9 mouse cellular contexts compared by ENCODE assay signal in the genomic region with DNA sequence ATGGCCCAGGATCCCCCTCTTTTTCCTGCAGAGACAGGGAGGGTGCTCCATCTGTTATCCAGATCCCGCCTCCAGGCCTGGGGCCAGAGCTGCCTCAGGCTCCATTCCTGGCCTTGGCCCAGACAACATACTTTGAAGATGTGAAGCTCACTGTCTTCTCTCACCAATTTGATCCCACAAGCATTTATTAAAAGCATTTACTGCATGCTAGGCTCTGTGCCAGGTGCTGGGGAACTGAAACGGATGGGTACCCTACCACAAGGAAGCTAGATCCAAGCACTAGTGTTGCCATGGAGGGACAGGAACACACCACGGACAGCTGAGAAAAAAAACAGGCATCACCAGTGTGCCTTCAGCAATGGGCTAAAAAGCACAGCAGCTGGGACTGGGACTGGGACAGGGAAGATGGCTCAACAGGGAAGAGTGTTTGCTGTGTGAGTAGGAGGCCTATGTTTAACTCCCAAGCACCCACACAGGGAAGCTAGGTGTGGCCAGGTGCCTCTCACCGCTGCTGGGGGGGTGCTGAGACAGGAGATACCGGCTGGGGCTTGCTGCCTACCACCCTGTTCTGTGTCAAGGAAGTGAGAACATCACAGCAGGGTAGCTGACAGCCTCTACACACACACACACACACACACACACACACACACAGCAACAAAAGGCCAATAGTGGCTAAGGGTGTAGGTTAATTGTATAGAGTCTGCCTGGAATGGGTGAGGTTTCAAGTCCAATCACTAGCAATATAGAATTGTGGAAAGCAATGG. TPM values are rescaled to one million over a fixed set of nuclear protein-coding genes. Genes with fewer than 3 reads are reported as not detected.
DNase-seq lines count a peak whose midpoint lies in the region; ATAC-seq and TF ChIP-seq lines count a peak whose summit lies in the region.
"Had no signal": no experiment of that assay in that cellular context is flagged by ENCODE, and none has a peak within 500 bp of the region (broad histone marks: within the 10 kb centered on the region; RNA-seq: fewer than 3 reads in every experiment).

No protein-coding gene starts in this region.

- H3K4me2 ChIP-seq in lung, embryonic 14.5 days = no peak overlapping the region
- H3K4me2 ChIP-seq in forebrain, embryonic 16.5 days (ENCODE audit: low read length) = no peak overlapping the region
- H3K4me2 ChIP-seq in hindbrain, embryonic 15.5 days = no peak overlapping the region; the same call in 1 of the 2 replicates

- no peak for TF ChIP-seq POLR2A in lung, adult 2 months (IDR thresholded peaks at IDR 0.05; ENCODE audit: borderline replicate concordance, extremely low read depth, low read depth, low read length)

- peak overlapping the region; percentile 69; the same call in 1 of the 2 replicates for H3K27ac ChIP-seq in lung, embryonic 14.5 days (ENCODE audit: low read depth)
- H3K27ac ChIP-seq in forebrain, embryonic 16.5 days (ENCODE audit: low read length) = peak overlapping the region; percentile 75
- peak overlapping the region; percentile 63 for H3K27ac ChIP-seq in hindbrain, embryonic 15.5 days (replicated peaks)

- ATAC-seq in lung, embryonic 14.5 days (ENCODE audit: insufficient read depth) = peak; percentile 45
- ATAC-seq in cerebellum, adult (ENCODE audit: insufficient number of reproducible peaks, low FRiP score, low TSS enrichment) = 0 out of 2 replicates have a peak, but pooled peaks have one; percentile 16
- ATAC-seq in forebrain, embryonic 16.5 days = peak; percentile 56
- ATAC-seq in hindbrain, embryonic 15.5 days (ENCODE audit: low FRiP score, low read depth) = peak; percentile 50

- peak; percentile 77 for DNase-seq in lung, embryonic 14.5 days
- DNase-seq in lung, adult 2 months = no peak
- DNase-seq in left cerebral cortex, postnatal 25 days (ENCODE audit: low spot score in 2 of 2) = peak; percentile 31 to 71
- DNase-seq in right cerebral cortex, adult 2 months (ENCODE audit: low spot score in 2 of 2) = peak; percentile 51 to 62
- no peak for DNase-seq in ovary, postnatal 14 days (ENCODE audit: low spot score)

- no peaks in the 10 kb centered on the region for H3K27me3 ChIP-seq in lung, embryonic 14.5 days (ENCODE audit: insufficient read depth, low read length)
- no peaks in the 10 kb centered on the region for H3K27me3 ChIP-seq in forebrain, embryonic 16.5 days (replicated peaks; ENCODE audit: control insufficient read depth, insufficient read depth, low read length)
- no peaks in the 10 kb centered on the region for H3K27me3 ChIP-seq in hindbrain, embryonic 15.5 days

- H3K4me1 ChIP-seq in lung, embryonic 14.5 days (ENCODE audit: insufficient read depth) = peaks cover 9% of the 10 kb centered on the region
- peaks cover 18% of the 10 kb centered on the region for H3K4me1 ChIP-seq in lung, adult 2 months (ENCODE audit: control insufficient read depth, insufficient read depth, low read length)
- H3K4me1 ChIP-seq in forebrain, embryonic 16.5 days (replicated peaks; ENCODE audit: control insufficient read depth, insufficient read depth, low read length) = peaks cover 53% of the 10 kb centered on the region
- H3K4me1 ChIP-seq in hindbrain, embryonic 15.5 days (replicated peaks) = peaks cover 60% of the 10 kb centered on the region

- H3K36me3 ChIP-seq in lung, embryonic 14.5 days (ENCODE audit: insufficient read depth) = peaks cover 54% of the 10 kb centered on the region
- H3K36me3 ChIP-seq in forebrain, embryonic 16.5 days (ENCODE audit: control insufficient read depth, insufficient read depth) = 0 out of 2 replicates have a peak, but pooled peaks cover 2% of the 10 kb centered on the region
- no peaks in the 10 kb centered on the region for H3K36me3 ChIP-seq in hindbrain, embryonic 15.5 days

- WGBS in lung, embryonic 14.5 days = 34% methylated on average over 5 of the region's 5 CpGs
- WGBS in lung, adult 2 months = 32% methylated on average over 5 of the region's 5 CpGs
- WGBS in forebrain, embryonic 16.5 days = 34% methylated on average over 5 of the region's 5 CpGs
- WGBS in hindbrain, embryonic 15.5 days = 29% methylated on average over 5 of the region's 5 CpGs

- H3K9ac ChIP-seq in lung, embryonic 14.5 days = no peak overlapping the region
- no peak overlapping the region for H3K9ac ChIP-seq in forebrain, embryonic 16.5 days (replicated peaks; ENCODE audit: low read depth, low read length)
- H3K9ac ChIP-seq in hindbrain, embryonic 15.5 days = no peak overlapping the region

- no peaks in the 10 kb centered on the region for H3K9me3 ChIP-seq in lung, embryonic 14.5 days (ENCODE audit: low read depth, low read length)
- H3K9me3 ChIP-seq in forebrain, embryonic 16.5 days (ENCODE audit: control insufficient read depth, low read length) = no peaks in the 10 kb centered on the region
- H3K9me3 ChIP-seq in hindbrain, embryonic 15.5 days = no peaks in the 10 kb centered on the region
- H3K9me3 ChIP-seq: G1E had no signal

- TF ChIP-seq CTCF in lung, embryonic 14.5 days (IDR thresholded peaks at IDR 0.05; ENCODE audit: low read depth) = no peak
- TF ChIP-seq CTCF in lung, adult 2 months (IDR thresholded peaks at IDR 0.05; ENCODE audit: insufficient read depth, low read length) = no peak

- intact Hi-C loops in left cerebral cortex, postnatal 25 days (cut with DNase I) = no loop called here

- H3K4me3 ChIP-seq in lung, embryonic 14.5 days (ENCODE audit: low read depth, low read length) = no peak overlapping the region
- no peak overlapping the region for H3K4me3 ChIP-seq in lung, adult 2 months (replicated peaks; ENCODE audit: extremely low read depth, low read depth, low read length)
- no peak overlapping the region for H3K4me3 ChIP-seq in forebrain, embryonic 16.5 days (replicated peaks; ENCODE audit: low read length)
- no peak overlapping the region for H3K4me3 ChIP-seq in hindbrain, embryonic 15.5 days

RNA-seq across cellular contexts. Expression of a gene that starts 30.7 kb away (rescaled TPM):
- polyA plus RNA-seq in lung, embryonic 14.5 days (2014; fragmentation: Nextera tagmentation; extraction: Ambion mirVana) = 34.4 and 36.9 TPM in 2 replicates
- polyA plus RNA-seq in lung, adult 2 months (2012; rRNA removed) = 16.0 and 22.4 TPM in 2 replicates
- 60.9 and 64.3 TPM in 2 replicates for polyA plus RNA-seq in forebrain, embryonic 16.5 days (2015; fragmentation: Nextera tagmentation; extraction: Ambion mirVana)
- polyA plus RNA-seq in hindbrain, embryonic 15.5 days (2015; fragmentation: Nextera tagmentation; extraction: Ambion mirVana) = 57.7 and 70.9 TPM in 2 replicates
- 10 to 100 TPM; 86.4 to 87.3 TPM for total RNA-seq in left cerebral cortex, postnatal 25 days (2021)

Comparison
In these comparisons a context has a peak if more than half of its experiments do, and no peak if none do; other contexts are left out.
1. DNase-seq: peak in lung, embryonic 14.5 days (single experiment), left cerebral cortex, postnatal 25 days (2 of 2) and right cerebral cortex, adult 2 months (2 of 2); none in lung, adult 2 months (single experiment) and ovary, postnatal 14 days (single experiment).
2. Peak in every context shown above with its lines, with median percentiles within 50 percentile points of each other: ATAC-seq and H3K27ac ChIP-seq.